Mouse (Mus musculus) heart, postnatal 0 days (tissue): ENCODE measurements at regions not wholly inside any gene's neighbourhood (a gene's known extent, or its start where the extent isn't known, plus 50 kb on each side); places are given as distances from the start of the nearest gene placed in this dataset.

Experiments used
- ATAC-seq: fragments of 200-750 bp; cut with Nextera tagmentation; 2 replicates; pipeline ENCODE4 v1.8.0; 2017; ENCODE audit warnings: low read depth, moderate number of reproducible peaks, moderate library complexity; ENCODE audit not compliant: insufficient read depth
- DNase-seq: peaks from one replicate; pipeline ENCODE4 v3.0.0-alpha.2; 2016; ENCODE audit warnings: low spot score
- H3K27ac ChIP-seq: fragments of 300-500 bp; sonication (generic); 2 replicates; pipeline ENCODE4 v1.5.1; 2014; ENCODE audit warnings: low read depth, mild to moderate bottlenecking
- H3K27me3 ChIP-seq: fragments of 300-500 bp; sonication (generic); 2 replicates; pipeline ENCODE4 v1.6.1; 2014; ENCODE audit warnings: low read length, mixed read lengths; ENCODE audit not compliant: control insufficient read depth, insufficient read depth
- H3K36me3 ChIP-seq: fragments of 300-500 bp; sonication (generic); replicated peaks from 2 replicates; pipeline ENCODE4 v1.6.1; 2014; ENCODE audit warnings: low read length, mixed read lengths; ENCODE audit not compliant: control insufficient read depth, insufficient read depth
- H3K4me1 ChIP-seq: fragments of 300-500 bp; sonication (generic); 2 replicates; pipeline ENCODE4 v1.6.1; 2014; ENCODE audit warnings: antibody characterized with exemption; ENCODE audit not compliant: control insufficient read depth, insufficient read depth
- H3K4me2 ChIP-seq: fragments of 300-500 bp; sonication (generic); 2 replicates; pipeline ENCODE4 v1.6.1; 2014; ENCODE audit warnings: low read depth, mild to moderate bottlenecking, low read length, moderate library complexity
- H3K4me3 ChIP-seq: fragments of 300-500 bp; sonication (generic); 2 replicates; pipeline ENCODE4 v1.5.1; 2014; ENCODE audit warnings: low read depth, low read length
- H3K9ac ChIP-seq: fragments of 300-500 bp; sonication (generic); replicated peaks from 2 replicates; pipeline ENCODE4 v1.6.1; 2014; ENCODE audit warnings: low read depth, low read length, mixed read lengths
- H3K9me3 ChIP-seq: fragments of 300-500 bp; sonication (generic); replicated peaks from 2 replicates; pipeline ENCODE4 v1.6.1; 2016; ENCODE audit warnings: low read length; ENCODE audit not compliant: control insufficient read depth
- CTCF ChIP-seq: IDR thresholded peaks from 2 replicates; pipeline ENCODE4 v1.5.1; 2016; ENCODE audit warnings: antibody characterized with exemption, control low read depth, low read depth
- EP300 ChIP-seq: IDR thresholded peaks from 2 replicates; pipeline ENCODE4 v1.6.1; 2016; ENCODE audit warnings: antibody characterized with exemption, low read depth
- WGBS: fragments of 180-500 bp; shearing (Covaris S2); extraction: QIAGEN DNeasy Blood & Tissue Kit; methylation state at CpG from one replicate; pipeline ENCODE4 v1.1.7; 2014; 5-methylcytosine and 5-hydroxymethylcytosine counted together

DNA sequence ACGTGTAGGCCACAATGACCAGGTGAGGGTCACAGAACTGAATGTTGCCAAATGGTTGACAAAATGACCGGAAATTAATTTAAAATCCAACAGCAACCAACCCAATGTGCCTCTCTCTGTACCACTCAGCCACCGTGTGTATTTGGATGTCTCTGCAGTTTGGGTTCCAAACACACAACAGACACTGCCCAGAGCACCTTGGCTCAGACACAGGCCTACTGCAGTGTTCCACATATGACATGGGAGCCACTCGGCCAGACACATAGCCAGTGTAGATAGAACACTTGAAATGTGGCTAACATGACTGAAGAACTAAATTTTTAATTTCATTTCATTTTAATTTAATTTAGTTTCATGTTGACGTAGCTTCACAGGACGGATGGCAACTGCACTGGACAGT lies 61.8 kb upstream of the Nphp3 start:
- Histone ChIP-seq H3K9me3 (peaks cover 5% of the 10 kb centered on the region; the same call in 1 of the 2 replicates), H3K36me3 (no peaks in the 10 kb centered on the region), H3K9ac (no peak overlapping the region), H3K27me3 (no peaks in the 10 kb centered on the region), H3K27ac (no peak overlapping the region), H3K4me3 (no peak overlapping the region), H3K4me1 (no peaks in the 10 kb centered on the region), H3K4me2 (no peak overlapping the region)
- 85% methylated on average over 6 of the region's 6 CpGs for WGBS
- ATAC-seq, result no peak
- DNase-seq, result no peak
- TF ChIP-seq EP300, result no peak
- TF ChIP-seq CTCF, result no peak

DNA sequence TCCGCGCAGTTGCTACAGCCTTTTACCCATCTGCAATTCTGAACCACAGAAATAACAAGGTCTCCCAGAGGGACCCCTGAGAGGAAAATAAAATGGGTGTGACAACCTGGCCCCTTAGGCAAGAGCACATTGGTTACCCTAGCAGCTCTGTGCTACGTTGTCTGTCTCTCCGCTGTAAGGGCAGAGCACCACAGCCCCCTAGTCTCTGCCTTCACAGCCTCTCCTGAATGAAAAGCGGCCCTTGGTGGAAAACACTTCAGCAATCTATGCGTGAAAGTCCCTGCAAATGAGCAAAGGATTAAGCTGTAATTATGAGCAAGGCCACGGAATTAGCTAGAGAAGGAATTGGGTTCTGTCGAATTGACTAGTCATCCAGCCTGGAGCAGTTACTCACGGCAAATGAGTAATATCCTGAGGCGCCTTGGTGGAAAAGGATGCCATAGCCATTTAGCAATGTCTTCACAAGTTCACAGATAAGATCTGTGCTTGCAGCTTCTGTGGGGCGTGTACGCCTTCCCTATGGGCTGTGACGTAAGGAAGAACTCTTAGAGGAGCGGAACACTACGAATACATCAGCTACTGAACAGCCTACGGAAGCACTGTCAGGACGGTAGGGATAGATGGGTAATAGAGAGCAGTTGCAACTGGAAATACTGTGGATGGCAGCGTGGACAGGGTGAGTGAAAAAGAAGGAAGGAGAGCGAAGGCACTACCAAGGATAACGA lies 61.0 kb upstream of the Nphp3 start:
- peaks cover 5% of the 10 kb centered on the region; the same call in 1 of the 2 replicates for H3K9me3 ChIP-seq
- H3K4me3 ChIP-seq, result no peak overlapping the region
- DNase-seq (no peak), ATAC-seq (no peak)
- no peak overlapping the region for H3K27ac ChIP-seq
- H3K36me3 ChIP-seq, result no peaks in the 10 kb centered on the region
- no peak overlapping the region for H3K9ac ChIP-seq
- no peak overlapping the region for H3K4me2 ChIP-seq
- TF ChIP-seq EP300 (no peak), CTCF (no peak)
- H3K27me3 ChIP-seq, result no peaks in the 10 kb centered on the region
- H3K4me1 ChIP-seq, result no peaks in the 10 kb centered on the region
- 83% methylated on average over 20 of the region's 20 CpGs for WGBS

DNA sequence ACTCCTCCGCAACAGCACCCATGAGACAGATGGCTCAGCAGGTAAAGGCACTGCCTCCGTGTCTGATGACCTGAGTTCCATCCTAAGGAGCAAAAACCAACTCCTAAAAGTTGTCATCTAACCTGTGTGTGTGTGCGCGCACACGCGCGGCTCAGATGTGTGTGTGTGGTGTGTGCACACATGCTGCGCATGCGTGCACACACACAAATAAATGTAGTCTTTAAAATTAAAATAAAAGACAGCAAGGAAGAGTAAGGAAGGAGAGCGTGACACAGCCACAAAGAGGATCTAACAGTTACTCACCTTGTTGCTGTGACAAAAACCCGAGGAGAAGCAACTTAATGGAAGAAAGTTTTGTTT lies 60.5 kb upstream of the Nphp3 start:
- DNase-seq (no peak), ATAC-seq (no peak)
- Histone ChIP-seq H3K9me3 (peaks cover 5% of the 10 kb centered on the region; the same call in 1 of the 2 replicates), H3K9ac (no peak overlapping the region), H3K4me3 (no peak overlapping the region), H3K4me1 (no peaks in the 10 kb centered on the region), H3K4me2 (no peak overlapping the region), H3K27ac (no peak overlapping the region), H3K36me3 (no peaks in the 10 kb centered on the region), H3K27me3 (no peaks in the 10 kb centered on the region)
- TF ChIP-seq CTCF (no peak), EP300 (no peak)
- WGBS, result 92% methylated on average over 11 of the region's 11 CpGs

DNA sequence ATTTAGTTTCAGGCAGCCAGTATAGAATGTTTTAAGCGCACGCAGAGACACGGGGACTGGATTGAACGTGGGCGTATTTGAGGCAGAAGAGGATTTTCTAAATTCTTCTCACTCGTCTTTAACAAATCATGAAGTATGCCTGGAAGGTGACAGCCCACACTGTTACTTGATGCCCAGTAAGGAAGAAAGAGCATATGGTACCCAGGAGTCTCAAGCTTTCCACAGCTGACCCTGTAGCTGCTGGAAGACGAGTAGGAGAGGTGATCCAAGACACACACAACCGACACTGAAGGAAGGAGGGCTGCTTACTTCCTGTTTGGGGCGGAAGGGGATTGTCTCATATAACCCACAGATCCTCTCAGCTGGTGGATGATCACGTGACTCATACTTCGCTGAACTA lies 56.9 kb upstream of the Nphp3 start:
- H3K4me3 ChIP-seq, result no peak overlapping the region
- H3K9ac ChIP-seq, result no peak overlapping the region
- no peaks in the 10 kb centered on the region for H3K36me3 ChIP-seq
- H3K4me1 ChIP-seq, result no peaks in the 10 kb centered on the region
- no peaks in the 10 kb centered on the region for H3K27me3 ChIP-seq
- H3K4me2 ChIP-seq, result no peak overlapping the region
- TF ChIP-seq CTCF (no peak), EP300 (no peak)
- ATAC-seq, result no peak
- WGBS, result 71% methylated on average over 11 of the region's 11 CpGs
- no peak overlapping the region for H3K27ac ChIP-seq
- peaks cover 5% of the 10 kb centered on the region; the same call in 1 of the 2 replicates for H3K9me3 ChIP-seq
- DNase-seq, result no peak

DNA sequence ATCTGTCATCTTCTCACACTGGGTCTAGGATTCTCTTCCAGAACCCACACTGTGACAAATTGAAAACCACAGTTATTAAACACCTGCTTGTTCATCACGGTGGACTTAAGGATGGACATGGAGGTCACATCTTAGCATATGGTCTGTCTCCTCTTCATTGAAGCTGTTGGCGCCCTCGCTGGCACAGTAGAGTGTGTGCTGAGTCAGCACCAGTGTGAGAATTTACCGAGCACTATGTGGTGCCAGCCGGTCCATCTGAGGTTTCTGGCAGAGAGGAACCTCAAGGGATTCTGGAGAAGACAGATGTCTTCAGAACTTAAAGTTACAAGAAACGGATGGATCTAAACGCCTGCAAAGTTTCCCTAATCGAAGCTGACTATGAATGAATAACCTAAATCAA lies 50.5 kb upstream of the Nphp3 start:
- no peak overlapping the region for H3K4me3 ChIP-seq
- DNase-seq, result no peak
- TF ChIP-seq CTCF (no peak), EP300 (no peak)
- H3K4me2 ChIP-seq, result no peak overlapping the region
- 88% methylated on average over 8 of the region's 8 CpGs for WGBS
- no peaks in the 10 kb centered on the region for H3K9me3 ChIP-seq
- ATAC-seq, result no peak
- no peak overlapping the region for H3K9ac ChIP-seq
- H3K4me1 ChIP-seq, result no peaks in the 10 kb centered on the region
- H3K36me3 ChIP-seq, result no peaks in the 10 kb centered on the region
- no peaks in the 10 kb centered on the region for H3K27me3 ChIP-seq
- H3K27ac ChIP-seq, result no peak overlapping the region
